ENCODE assay signal across 38 mouse cellular contexts in the genomic region with DNA sequence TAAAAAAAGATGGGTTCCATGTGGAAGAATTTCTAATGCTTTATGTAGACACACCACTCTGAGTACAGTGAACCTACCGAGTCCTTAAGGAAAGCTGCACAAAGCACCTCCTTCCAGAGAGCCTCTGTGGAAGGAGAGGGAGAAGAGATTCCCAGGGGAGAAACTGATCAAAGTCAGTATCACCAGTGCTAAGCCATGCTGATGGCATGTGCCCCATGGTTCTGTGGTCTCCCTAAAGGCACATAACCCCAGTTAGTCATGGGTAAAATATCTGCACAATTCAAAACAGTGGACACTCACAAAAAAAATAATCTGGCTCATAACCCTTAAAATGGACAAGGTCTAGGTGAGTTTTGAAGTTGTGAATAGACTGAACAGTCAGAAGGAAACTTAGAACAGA. TPM values are rescaled to one million over a fixed set of nuclear protein-coding genes. Genes with fewer than 3 reads are reported as not detected.
"Had no signal": no experiment of that assay in that cellular context is flagged by ENCODE, and none has a peak within 500 bp of the region (broad histone marks: within the 10 kb centered on the region; RNA-seq: fewer than 3 reads in every experiment).

No protein-coding gene starts in this region.

- H3K4me2 ChIP-seq: heart, embryonic 12.5 days; hindbrain, embryonic 12.5 days; hindbrain, embryonic 14.5 days; intestine, embryonic 15.5 days; limb, embryonic 12.5 days; liver, embryonic 11.5 days; liver, embryonic 13.5 days had no signal

- ATAC-seq: hindbrain, embryonic 16.5 days; inflammation-experienced regulatory T-cells, adult 6 months; intestine, embryonic 15.5 days; intestine, postnatal 0 days had no signal

- H3K27ac ChIP-seq: gastrocnemius, adult 2 months; heart, adult 2 months; hindbrain, embryonic 10.5 days; hindbrain, embryonic 12.5 days; hindbrain, embryonic 14.5 days; intestine, embryonic 15.5 days; layer of hippocampus, adult 2 months; left cerebral cortex, adult 2 months; limb, embryonic 10.5 days; limb, embryonic 12.5 days; liver, embryonic 13.5 days had no signal

- DNase-seq: gastrocnemius, adult 2 months; gastrocnemius, postnatal 10 days; gastrocnemius, postnatal 25 days; heart, adult 2 months; heart, postnatal 10 days; heart, postnatal 4 days; kidney, adult 18-20 months; kidney, adult 8-10 months; kidney, postnatal 10 days; kidney, postnatal 25 days; kidney, postnatal 4 days; liver; liver, embryonic 13.5 days had no signal

- H3K27me3 ChIP-seq: heart, embryonic 12.5 days; hindbrain, embryonic 12.5 days; intestine, embryonic 15.5 days; limb, embryonic 12.5 days; liver, embryonic 13.5 days had no signal

- H3K9me3 ChIP-seq: intestine, embryonic 15.5 days; limb, embryonic 10.5 days; liver, embryonic 13.5 days had no signal

- H3K4me3 ChIP-seq: gastrocnemius, adult 2 months; heart, adult 2 months; heart, embryonic 12.5 days; hindbrain, embryonic 10.5 days; hindbrain, embryonic 12.5 days; intestine, embryonic 15.5 days; layer of hippocampus, adult 2 months; left cerebral cortex, adult 2 months; limb, embryonic 10.5 days; limb, embryonic 12.5 days; liver, embryonic 13.5 days had no signal

- H3K9ac ChIP-seq: heart, embryonic 12.5 days; hindbrain, embryonic 12.5 days; hindbrain, embryonic 14.5 days; intestine, embryonic 15.5 days; limb, embryonic 12.5 days; liver, embryonic 13.5 days had no signal

- H3K4me1 ChIP-seq: hindbrain, embryonic 10.5 days; hindbrain, embryonic 12.5 days; intestine, embryonic 15.5 days; limb, embryonic 10.5 days; limb, embryonic 12.5 days; liver, embryonic 13.5 days had no signal

RNA-seq across cellular contexts. Expression of a gene that starts 13.7 kb away (rescaled TPM):
- total RNA-seq: gastrocnemius, adult 2 months; gastrocnemius, postnatal 10 days; gastrocnemius, postnatal 25 days; gastrocnemius, postnatal 4 days; granulocyte monocyte progenitor cell, adult 5-6 weeks; heart, adult 2 months; heart, postnatal 10 days; heart, postnatal 25 days; heart, postnatal 4 days; layer of hippocampus, adult 2 months; layer of hippocampus, postnatal 10 days; layer of hippocampus, postnatal 25 days; left cerebral cortex, adult 2 months; left cerebral cortex, postnatal 14 days; left cerebral cortex, postnatal 36 days had no signal
- polyA plus RNA-seq: heart, adult 2 months; heart, embryonic 12.5 days; heart, embryonic 14.5 days; heart, embryonic 16.5 days; hindbrain, embryonic 10.5 days; hindbrain, embryonic 12.5 days; hindbrain, embryonic 14.5 days; hindbrain, embryonic 16.5 days; inflammation-experienced regulatory T-cells, adult 6 months; intestine, embryonic 15.5 days; intestine, postnatal 0 days; kidney, embryonic 14.5 days; kidney, embryonic 16.5 days; limb, embryonic 10.5 days; limb, embryonic 12.5 days; limb, embryonic 14.5 days; liver, embryonic 11.5 days; liver, embryonic 13.5 days had no signal
